Mouse (Mus musculus): ENCODE results near the gene Abr. TPM values are rescaled to one million over a fixed set of nuclear protein-coding genes. Genes with fewer than 3 reads are reported as not detected.

Gene Abr
- polyA plus RNA-seq, 1 experiment from 2014 or later = 32.3 TPM

- no peak overlapping the region for H3K4me2 ChIP-seq (replicated peaks; ENCODE audit: low read depth)
- H3K9me3 ChIP-seq (ENCODE audit: control insufficient read depth) = no peaks in the 10 kb centered on the region
- 48% methylated on average over 11 of the region's 11 CpGs for WGBS
- no peaks in the 10 kb centered on the region for H3K27me3 ChIP-seq (replicated peaks; ENCODE audit: control insufficient read depth, insufficient read depth, low read length)
- no peak overlapping the region for H3K9ac ChIP-seq (ENCODE audit: low read depth, low read length)
- no peak overlapping the region for H3K4me3 ChIP-seq (ENCODE audit: low read depth, low read length)
- no peaks in the 10 kb centered on the region for H3K4me1 ChIP-seq (replicated peaks; ENCODE audit: control insufficient read depth, insufficient read depth, low read length)
- peak overlapping the region; percentile 41; the same call in 1 of the 2 replicates for H3K27ac ChIP-seq (ENCODE audit: low read depth, low read length)
- no peak for TF ChIP-seq CTCF (IDR thresholded peaks at IDR 0.05; ENCODE audit: low read depth)
- no peaks in the 10 kb centered on the region for H3K36me3 ChIP-seq (ENCODE audit: control insufficient read depth, insufficient read depth)
- no peak for ATAC-seq
Observed at GRCm38 (mm10) chr11:76379921-76380544, 242.1 kb downstream of the Abr start.

DNA sequence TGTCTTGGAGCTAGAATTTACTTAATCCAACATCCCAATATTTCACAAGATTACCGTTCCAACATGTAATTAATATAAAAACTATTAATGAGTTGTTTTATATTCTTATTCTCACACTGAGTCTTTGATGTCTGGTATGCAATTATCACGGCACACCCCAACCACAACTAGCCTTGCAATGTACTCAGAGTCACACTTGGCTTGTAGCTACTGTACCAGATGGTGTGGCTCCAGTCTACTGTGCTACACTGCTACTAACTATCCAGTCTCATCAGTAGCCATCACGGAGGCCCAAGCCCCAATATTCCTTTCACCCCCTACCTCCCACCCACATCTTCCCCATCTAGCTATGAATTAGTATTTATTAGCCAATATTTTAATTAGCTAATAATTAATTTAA is 245.7 kb downstream of the Abr start:
- Histone ChIP-seq H3K4me2 (replicated peaks; ENCODE audit: low read depth) (no peak overlapping the region), H3K27me3 (replicated peaks; ENCODE audit: control insufficient read depth, insufficient read depth, low read length) (no peaks in the 10 kb centered on the region), H3K4me3 (ENCODE audit: low read depth, low read length) (no peak overlapping the region), H3K27ac (ENCODE audit: low read depth, low read length) (no peak overlapping the region), H3K9ac (ENCODE audit: low read depth, low read length) (no peak overlapping the region), H3K9me3 (ENCODE audit: control insufficient read depth) (no peaks in the 10 kb centered on the region), H3K36me3 (ENCODE audit: control insufficient read depth, insufficient read depth) (no peaks in the 10 kb centered on the region), H3K4me1 (replicated peaks; ENCODE audit: control insufficient read depth, insufficient read depth, low read length) (no peaks in the 10 kb centered on the region; the same call in 1 of the 2 replicates)
- ATAC-seq = no peak
- no peak for TF ChIP-seq CTCF (IDR thresholded peaks at IDR 0.05; ENCODE audit: low read depth)
- WGBS = 89% methylated on average over 3 of the region's 3 CpGs

- Histone ChIP-seq H3K4me3 (ENCODE audit: low read depth, low read length) (no peak overlapping the region), H3K4me1 (replicated peaks; ENCODE audit: control insufficient read depth, insufficient read depth, low read length) (no peaks in the 10 kb centered on the region; the same call in 1 of the 2 replicates), H3K27me3 (replicated peaks; ENCODE audit: control insufficient read depth, insufficient read depth, low read length) (no peaks in the 10 kb centered on the region), H3K36me3 (ENCODE audit: control insufficient read depth, insufficient read depth) (no peaks in the 10 kb centered on the region), H3K9ac (ENCODE audit: low read depth, low read length) (no peak overlapping the region), H3K27ac (ENCODE audit: low read depth, low read length) (peak overlapping the region; percentile 72), H3K4me2 (replicated peaks; ENCODE audit: low read depth) (no peak overlapping the region), H3K9me3 (ENCODE audit: control insufficient read depth) (no peaks in the 10 kb centered on the region)
- WGBS = 48% methylated on average over 17 of the region's 17 CpGs
- ATAC-seq = peak; percentile 57; the same call in 1 of the 2 replicates
- peak; percentile 5; the same call in 1 of the 2 replicates for TF ChIP-seq CTCF (IDR thresholded peaks at IDR 0.05; ENCODE audit: low read depth)
Observed at GRCm38 (mm10) chr11:76374491-76375185, 247.5 kb downstream of the Abr start.

- no peaks in the 10 kb centered on the region for H3K36me3 ChIP-seq (ENCODE audit: control insufficient read depth, insufficient read depth)
- H3K4me2 ChIP-seq (replicated peaks; ENCODE audit: low read depth) = no peak overlapping the region
- TF ChIP-seq CTCF (IDR thresholded peaks at IDR 0.05; ENCODE audit: low read depth) = no peak
- WGBS = 51% methylated on average over 6 of the region's 6 CpGs
- H3K27ac ChIP-seq (ENCODE audit: low read depth, low read length) = no peak overlapping the region
- ATAC-seq = no peak
- H3K4me1 ChIP-seq (replicated peaks; ENCODE audit: control insufficient read depth, insufficient read depth, low read length) = no peaks in the 10 kb centered on the region; the same call in 1 of the 2 replicates
- no peaks in the 10 kb centered on the region for H3K27me3 ChIP-seq (replicated peaks; ENCODE audit: control insufficient read depth, insufficient read depth, low read length)
- H3K4me3 ChIP-seq (ENCODE audit: low read depth, low read length) = no peak overlapping the region
- H3K9ac ChIP-seq (ENCODE audit: low read depth, low read length) = no peak overlapping the region
- H3K9me3 ChIP-seq (ENCODE audit: control insufficient read depth) = no peaks in the 10 kb centered on the region
Observed at GRCm38 (mm10) chr11:76372534-76372933, 249.6 kb downstream of the Abr start.

GRCm38 (mm10) chr11:76372120-76372519 is 250.0 kb downstream of the Abr start:
- Histone ChIP-seq H3K4me2 (replicated peaks; ENCODE audit: low read depth) (no peak overlapping the region), H3K4me1 (replicated peaks; ENCODE audit: control insufficient read depth, insufficient read depth, low read length) (no peaks in the 10 kb centered on the region; the same call in 1 of the 2 replicates), H3K27ac (ENCODE audit: low read depth, low read length) (no peak overlapping the region), H3K9ac (ENCODE audit: low read depth, low read length) (no peak overlapping the region), H3K36me3 (ENCODE audit: control insufficient read depth, insufficient read depth) (no peaks in the 10 kb centered on the region), H3K9me3 (ENCODE audit: control insufficient read depth) (no peaks in the 10 kb centered on the region), H3K27me3 (replicated peaks; ENCODE audit: control insufficient read depth, insufficient read depth, low read length) (no peaks in the 10 kb centered on the region), H3K4me3 (ENCODE audit: low read depth, low read length) (no peak overlapping the region)
- no peak for ATAC-seq
- no peak for TF ChIP-seq CTCF (IDR thresholded peaks at IDR 0.05; ENCODE audit: low read depth)
- 43% methylated on average over 2 of the region's 2 CpGs for WGBS

DNA sequence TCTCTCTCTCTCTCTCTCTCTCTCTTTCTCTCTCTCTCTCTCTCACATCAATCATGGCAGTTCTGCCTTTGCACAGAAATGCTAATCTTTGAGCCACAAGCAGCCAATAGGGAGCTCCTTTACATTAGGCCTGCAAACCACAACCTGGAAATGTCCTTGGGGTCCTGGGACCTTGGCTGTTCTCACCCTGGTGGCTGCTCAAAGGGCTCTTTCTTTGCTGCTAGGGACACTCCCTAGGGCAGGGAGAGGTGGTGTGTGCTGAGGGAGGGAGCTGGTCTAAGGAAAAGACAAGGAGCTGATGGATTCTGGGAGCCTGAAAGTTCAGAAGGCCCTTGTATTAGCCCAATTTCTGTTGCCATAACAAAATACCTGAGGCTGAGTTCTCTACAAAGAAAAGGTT is 251.6 kb downstream of the Abr start:
- H3K4me2 ChIP-seq (replicated peaks; ENCODE audit: low read depth) = no peak overlapping the region
- H3K36me3 ChIP-seq (ENCODE audit: control insufficient read depth, insufficient read depth) = no peaks in the 10 kb centered on the region
- H3K9ac ChIP-seq (ENCODE audit: low read depth, low read length) = no peak overlapping the region
- H3K4me1 ChIP-seq (replicated peaks; ENCODE audit: control insufficient read depth, insufficient read depth, low read length) = no peaks in the 10 kb centered on the region; the same call in 1 of the 2 replicates
- TF ChIP-seq CTCF (IDR thresholded peaks at IDR 0.05; ENCODE audit: low read depth) = no peak
- ATAC-seq = no peak
- H3K27me3 ChIP-seq (replicated peaks; ENCODE audit: control insufficient read depth, insufficient read depth, low read length) = no peaks in the 10 kb centered on the region
- no peaks in the 10 kb centered on the region for H3K9me3 ChIP-seq (ENCODE audit: control insufficient read depth)
- H3K27ac ChIP-seq (ENCODE audit: low read depth, low read length) = no peak overlapping the region
- no peak overlapping the region for H3K4me3 ChIP-seq (ENCODE audit: low read depth, low read length)

Other genes starting within 250 kb of the Abr start
- 14.9 and 15.9 TPM in 2 replicates for gene Nxn, start 223.2 kb downstream of the Abr start, polyA plus RNA-seq (2015; fragmentation: Nextera tagmentation; extraction: Ambion mirVana)
- gene Timm22, start 215.4 kb downstream of the Abr start, polyA plus RNA-seq (2015; fragmentation: Nextera tagmentation; extraction: Ambion mirVana) = 95.2 and 96.0 TPM in 2 replicates
- gene Bhlha9, start 50.2 kb upstream of the Abr start, polyA plus RNA-seq (2015; fragmentation: Nextera tagmentation; extraction: Ambion mirVana) = not detected in 2 replicates
- 0.85 and 0.96 TPM in 2 replicates for gene Trarg1, start 57.5 kb upstream of the Abr start, polyA plus RNA-seq (2015; fragmentation: Nextera tagmentation; extraction: Ambion mirVana)
- 28.6 and 30.7 TPM in 2 replicates for gene Gosr1, start 141.3 kb upstream of the Abr start, polyA plus RNA-seq (2015; fragmentation: Nextera tagmentation; extraction: Ambion mirVana)
- gene Cpd, start 224.7 kb upstream of the Abr start, polyA plus RNA-seq (2015; fragmentation: Nextera tagmentation; extraction: Ambion mirVana) = 10.1 and 11.0 TPM in 2 replicates